Mouse (Mus musculus) cerebellum, adult 2 months (tissue): Measurements from ENCODE around the gene Etfb. TPM values are rescaled to one million over a fixed set of nuclear protein-coding genes. Genes with fewer than 3 reads are reported as not detected.

Experiments used
- DNase-seq, 2 experiments: peaks; one replicate each; pipeline ENCODE4 v3.0.0; 2021
- H3K27ac ChIP-seq: fragments of 200-500 bp; 2 replicates; pipeline ENCODE4 v1.5.1; 2012; ENCODE audit warnings: low read length, control low read depth, inconsistent platforms; ENCODE audit not compliant: insufficient read depth
- H3K27me3 ChIP-seq: fragments of 200-500 bp; 2 replicates; pipeline ENCODE4 v1.6.1; 2012; ENCODE audit warnings: inconsistent platforms, mild to moderate bottlenecking, low read length, moderate library complexity; ENCODE audit not compliant: control insufficient read depth, insufficient read depth
- H3K4me1 ChIP-seq: fragments of 200-500 bp; 2 replicates; pipeline ENCODE4 v1.6.1; 2011; ENCODE audit warnings: low read length; ENCODE audit not compliant: control insufficient read depth, insufficient read depth
- H3K4me3 ChIP-seq: fragments of 200-500 bp; replicated peaks from 2 replicates; pipeline ENCODE3; 2011; ENCODE audit warnings: mild to moderate bottlenecking, low read depth, low read length, control low read depth; ENCODE audit not compliant: insufficient read depth
- CTCF ChIP-seq: fragments of 200-500 bp; IDR thresholded peaks from 2 replicates; pipeline ENCODE4 v1.5.1; 2011; ENCODE audit warnings: low read depth, mild to moderate bottlenecking, control low read depth, low read length, moderate library complexity, borderline replicate concordance; ENCODE audit not compliant: insufficient read depth
- POLR2A ChIP-seq: fragments of 200-500 bp; IDR thresholded peaks from 2 replicates; pipeline ENCODE4 v1.6.1; 2011; ENCODE audit warnings: low read length, control low read depth, borderline replicate concordance; ENCODE audit not compliant: insufficient read depth
- WGBS: fragments of 180-500 bp; shearing (Covaris S2); methylation state at CpG from one replicate; pipeline ENCODE4 v1.1.7; 2018; 5-methylcytosine and 5-hydroxymethylcytosine counted together
- polyA plus RNA-seq: library from polyadenylated mRNA; depleted of rRNA; stranded (reverse); fragments of >200 nt; gene quantifications from 2 replicates; pipeline ENCODE4 v1.2.3, GENCODE M21; 2012

Etfb gene
- polyA plus RNA-seq, 1 experiment = 102 TPM

GRCm38 (mm10) chr7:43451726-43452125, 7.8 kb downstream of the Etfb start:
- 93% methylated on average over 11 of the region's 11 CpGs for WGBS
- no peak for TF ChIP-seq CTCF
- TF ChIP-seq POLR2A = no peak
- H3K4me3 ChIP-seq = no peak overlapping the region
- DNase-seq = no peak
- H3K27me3 ChIP-seq = no peaks in the 10 kb centered on the region
- no peaks in the 10 kb centered on the region for H3K4me1 ChIP-seq
- H3K27ac ChIP-seq = no peak overlapping the region

GRCm38 (mm10) chr7:43452609-43453008, 8.7 kb downstream of the Etfb start:
- H3K4me1 ChIP-seq = no peaks in the 10 kb centered on the region
- H3K27ac ChIP-seq = no peak overlapping the region
- H3K4me3 ChIP-seq = no peak overlapping the region
- no peaks in the 10 kb centered on the region for H3K27me3 ChIP-seq
- WGBS = 39% methylated on average over 4 of the region's 4 CpGs
- DNase-seq = no peak
- no peak for TF ChIP-seq CTCF
- TF ChIP-seq POLR2A = no peak

GRCm38 (mm10) chr7:43453599-43454355, 9.9 kb downstream of the Etfb start:
- H3K27ac ChIP-seq = no peak overlapping the region
- DNase-seq = no peak
- no peak overlapping the region for H3K4me3 ChIP-seq
- H3K27me3 ChIP-seq = no peaks in the 10 kb centered on the region
- no peaks in the 10 kb centered on the region for H3K4me1 ChIP-seq
- WGBS = 81% methylated on average over 14 of the region's 14 CpGs
- no peak for TF ChIP-seq POLR2A
- TF ChIP-seq CTCF = no peak

- Histone ChIP-seq H3K4me1 (no peaks in the 10 kb centered on the region), H3K27me3 (no peaks in the 10 kb centered on the region), H3K27ac (no peak overlapping the region), H3K4me3 (no peak overlapping the region)
- WGBS = 92% methylated on average over 6 of the region's 6 CpGs
- no peak for DNase-seq
- TF ChIP-seq CTCF (no peak), POLR2A (no peak)
Observed at GRCm38 (mm10) chr7:43454371-43454770, 10.5 kb downstream of the Etfb start.

GRCm38 (mm10) chr7:43462851-43463250, 19.0 kb downstream of the Etfb start, which contains the start of gene Vsig10l:
Gene Vsig10l, plus strand, starts transcription at chr7:43463151.
- no peaks in the 10 kb centered on the region for H3K27me3 ChIP-seq
- peaks cover 5% of the 10 kb centered on the region; the same call in 1 of the 2 replicates for H3K4me1 ChIP-seq
- no peak within 1 kb of the TSS for H3K4me3 ChIP-seq
- no peak for DNase-seq
- no peak within 1 kb of the TSS for H3K27ac ChIP-seq
- TF ChIP-seq CTCF (no peak), POLR2A (no peak)
- WGBS = 61% methylated on average over 4 of the region's 4 CpGs

- H3K27ac ChIP-seq = no peak overlapping the region
- no peak overlapping the region for H3K4me3 ChIP-seq
- H3K4me1 ChIP-seq = peaks cover 5% of the 10 kb centered on the region; the same call in 1 of the 2 replicates
- no peak for DNase-seq
- TF ChIP-seq POLR2A = no peak
- TF ChIP-seq CTCF = no peak
- no peaks in the 10 kb centered on the region for H3K27me3 ChIP-seq
- 85% methylated on average over 7 of the region's 7 CpGs for WGBS
Observed at GRCm38 (mm10) chr7:43463976-43464375, 20.1 kb downstream of the Etfb start.

- TF ChIP-seq CTCF = no peak
- H3K27me3 ChIP-seq = no peaks in the 10 kb centered on the region
- H3K27ac ChIP-seq = no peak overlapping the region
- peaks cover 5% of the 10 kb centered on the region; the same call in 1 of the 2 replicates for H3K4me1 ChIP-seq
- WGBS = 11% methylated on average over 35 of the region's 35 CpGs
- peak overlapping the region; percentile 70 for H3K4me3 ChIP-seq
- DNase-seq = no peak
Observed at GRCm38 (mm10) chr7:43464864-43465343, 21.0 kb downstream of the Etfb start.

- peak overlapping the region; percentile 70 for H3K4me3 ChIP-seq
- no peak for TF ChIP-seq POLR2A
- TF ChIP-seq CTCF = no peak
- peak; percentile 63 to 67 for DNase-seq
- peaks cover 5% of the 10 kb centered on the region; the same call in 1 of the 2 replicates for H3K4me1 ChIP-seq
- H3K27me3 ChIP-seq = no peaks in the 10 kb centered on the region
- no peak overlapping the region for H3K27ac ChIP-seq
- WGBS = under 1% methylated on average over 33 of the region's 33 CpGs
Observed at GRCm38 (mm10) chr7:43465344-43466098, 21.6 kb downstream of the Etfb start.
